Mouse (Mus musculus): Measurements from ENCODE around the gene Defa20.
"Not testable (repeated sequence)": the region's sequence is repeated elsewhere in the genome, so short reads cannot be mapped to it uniquely, and the experiment has no call there.

The Defa20 gene

DNA sequence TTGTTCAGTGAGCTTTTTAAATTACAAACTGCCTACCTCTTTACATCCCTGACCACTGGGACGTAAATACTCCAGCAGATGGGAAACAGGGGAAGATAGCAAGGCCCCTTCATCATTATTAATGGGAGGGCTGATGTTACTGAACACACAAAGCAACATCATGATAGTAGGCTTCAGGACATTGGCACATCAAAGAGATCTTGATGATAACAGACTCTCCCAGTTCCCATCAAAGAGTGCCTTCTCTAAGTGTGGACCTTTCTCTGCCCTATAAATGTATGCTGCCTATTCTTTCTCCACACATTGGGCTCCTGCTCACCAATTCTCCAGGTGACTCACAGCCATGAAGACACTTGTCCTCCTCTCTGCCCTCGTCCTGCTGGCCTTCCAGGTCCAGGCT is at the start of gene Defa20:
Defa20 (plus strand) TSS at position 301 of the 400 bp plus-strand sequence.
- not testable (repeated sequence) for DNase-seq

DNA sequence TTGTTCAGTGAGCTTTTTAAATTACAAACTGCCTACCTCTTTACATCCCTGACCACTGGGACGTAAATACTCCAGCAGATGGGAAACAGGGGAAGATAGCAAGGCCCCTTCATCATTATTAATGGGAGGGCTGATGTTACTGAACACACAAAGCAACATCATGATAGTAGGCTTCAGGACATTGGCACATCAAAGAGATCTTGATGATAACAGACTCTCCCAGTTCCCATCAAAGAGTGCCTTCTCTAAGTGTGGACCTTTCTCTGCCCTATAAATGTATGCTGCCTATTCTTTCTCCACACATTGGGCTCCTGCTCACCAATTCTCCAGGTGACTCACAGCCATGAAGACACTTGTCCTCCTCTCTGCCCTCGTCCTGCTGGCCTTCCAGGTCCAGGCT is 19.7 kb downstream of the Defa20 start, which contains the start of gene Defa32:
Defa32 (plus strand) TSS at position 301 of the 400 bp plus-strand sequence.
- DNase-seq: not testable (repeated sequence)

Measured in kidney, postnatal 14 days (tissue).